Mouse (Mus musculus) MEL (cell line): Measurements from ENCODE around the gene Cyp2d10. TPM values are rescaled to one million over a fixed set of nuclear protein-coding genes. Genes with fewer than 3 reads are reported as not detected.

Experiments
- DNase-seq: peaks from one replicate; pipeline ENCODE4 v3.0.0; 2011; ENCODE audit warnings: low read depth, low spot score
- H3K27ac ChIP-seq: 2 replicates; pipeline ENCODE4 v1.5.1; 2012; ENCODE audit warnings: low read depth, mild to moderate bottlenecking, control low read depth, low read length, moderate library complexity; ENCODE audit not compliant: control insufficient read depth
- H3K27me3 ChIP-seq, 2 experiments: fragments of 150-350 bp in 1 of 2; sonication (generic) in 1 of 2; 2 replicates each; pipeline ENCODE4 v1.6.1; 2012; ENCODE audit warnings: low read length in 2 of 2, mild to moderate bottlenecking in 2 of 2, improper control_type of control experiment in 1 of 2, moderate library complexity in 1 of 2; ENCODE audit not compliant: insufficient read depth in 2 of 2, control insufficient read depth in 1 of 2
- H3K36me3 ChIP-seq, 2 experiments: 2 replicates each; pipeline ENCODE4 v1.6.1; 2012 to 2014; ENCODE audit warnings: low read length in 2 of 2, improper control_type of control experiment in 1 of 2, inconsistent platforms in 1 of 2, mild to moderate bottlenecking in 1 of 2; ENCODE audit not compliant: insufficient read depth in 2 of 2, control insufficient read depth in 1 of 2
- H3K4me1 ChIP-seq, 2 experiments: fragments of 150-350 bp in 1 of 2; sonication (generic) in 1 of 2; 2 replicates each; pipeline ENCODE4 v1.6.1; 2012; ENCODE audit warnings: low read length in 2 of 2, improper control_type of control experiment in 1 of 2, mild to moderate bottlenecking in 1 of 2; ENCODE audit not compliant: insufficient read depth in 2 of 2, control insufficient read depth in 1 of 2
- H3K4me3 ChIP-seq, 2 experiments: fragments of 150-350 bp in 1 of 2; sonication (generic) in 1 of 2; 2 replicates each; pipeline ENCODE4 v1.5.1; 2012; ENCODE audit warnings: low read depth in 2 of 2, low read length in 2 of 2, mild to moderate bottlenecking in 2 of 2, moderate library complexity in 2 of 2, control low read depth in 1 of 2, improper control_type of control experiment in 1 of 2; ENCODE audit not compliant: control insufficient read depth in 1 of 2, insufficient read depth in 1 of 2
- H3K79me2 ChIP-seq: 2 replicates; pipeline ENCODE4 v1.6.1; 2012; ENCODE audit warnings: mild to moderate bottlenecking, low read length, moderate library complexity; ENCODE audit not compliant: control insufficient read depth, poor library complexity, insufficient read depth
- H3K9ac ChIP-seq: 2 replicates; pipeline ENCODE4 v1.6.1; 2012; ENCODE audit warnings: low read depth, mild to moderate bottlenecking, control low read depth, low read length, moderate library complexity; ENCODE audit not compliant: control insufficient read depth, poor library complexity, severe bottlenecking
- H3K9me3 ChIP-seq: fragments of 150-350 bp; sonication (generic); replicated peaks from 2 replicates; pipeline ENCODE4 v1.6.1; 2012; ENCODE audit warnings: mild to moderate bottlenecking, low read length, improper control_type of control experiment, moderate library complexity; ENCODE audit not compliant: insufficient read depth
- CHD2 ChIP-seq: IDR thresholded peaks from 2 replicates; pipeline ENCODE4 v1.6.1; 2011; ENCODE audit warnings: low read length, improper control_type of control experiment
- E2F4 ChIP-seq: IDR thresholded peaks from 2 replicates; pipeline ENCODE4 v1.6.1; 2011; ENCODE audit warnings: low read depth, low read length, improper control_type of control experiment, borderline replicate concordance
- ELF1 ChIP-seq: IDR thresholded peaks from 2 replicates; pipeline ENCODE4 v1.6.1; 2014; ENCODE audit warnings: low read depth, mild to moderate bottlenecking, inconsistent platforms, low read length, improper control_type of control experiment, moderate library complexity
- EP300 ChIP-seq, 2 experiments: IDR thresholded peaks; 2 replicates each; pipeline ENCODE4 v1.6.1; 2011; ENCODE audit warnings: improper control_type of control experiment in 2 of 2, low read length in 2 of 2, low read depth in 1 of 2, mild to moderate bottlenecking in 1 of 2
- ETS1 ChIP-seq: IDR thresholded peaks from 2 replicates; pipeline ENCODE4 v1.6.1; 2012; ENCODE audit warnings: low read depth, mild to moderate bottlenecking, inconsistent platforms, low read length, improper control_type of control experiment, moderate library complexity
- GABPA ChIP-seq: IDR thresholded peaks from 2 replicates; pipeline ENCODE4 v1.6.1; 2012; ENCODE audit warnings: low read depth, mild to moderate bottlenecking, inconsistent platforms, low read length, improper control_type of control experiment, moderate library complexity
- GATA1 ChIP-seq: IDR thresholded peaks from 2 replicates; pipeline ENCODE4 v1.6.1; 2011; ENCODE audit warnings: low read depth, low read length, improper control_type of control experiment
- HCFC1 ChIP-seq: IDR thresholded peaks from 2 replicates; pipeline ENCODE4 v1.6.1; 2012; ENCODE audit warnings: low read depth, mild to moderate bottlenecking, inconsistent platforms, low read length, improper control_type of control experiment, moderate library complexity
- KAT2A ChIP-seq: conservative IDR thresholded peaks from 2 replicates; pipeline ENCODE4 v1.6.1; 2012; ENCODE audit warnings: low read depth, low read length, improper control_type of control experiment, inconsistent platforms
- MAFK ChIP-seq: IDR thresholded peaks from 2 replicates; pipeline ENCODE4 v1.6.1; 2011; ENCODE audit warnings: low read depth, mild to moderate bottlenecking, low read length, improper control_type of control experiment, borderline replicate concordance
- MAX ChIP-seq: IDR thresholded peaks from 2 replicates; pipeline ENCODE4 v1.6.1; 2011; ENCODE audit warnings: low read length, improper control_type of control experiment
- MEF2A ChIP-seq: IDR thresholded peaks from 2 replicates; pipeline ENCODE4 v1.6.1; 2014; ENCODE audit warnings: low read depth, mild to moderate bottlenecking, inconsistent platforms, low read length, improper control_type of control experiment; ENCODE audit not compliant: poor library complexity, insufficient replicate concordance, severe bottlenecking; ENCODE audit errors: extremely low read depth
- NELFE ChIP-seq: IDR thresholded peaks from 2 replicates; pipeline ENCODE4 v1.6.1; 2011; ENCODE audit warnings: low read depth, low read length, improper control_type of control experiment
- POLR2AphosphoS2 ChIP-seq: IDR thresholded peaks from 2 replicates; pipeline ENCODE4 v1.6.1; 2011; ENCODE audit warnings: low read length, improper control_type of control experiment
- RCOR1 ChIP-seq: IDR thresholded peaks from 2 replicates; pipeline ENCODE4 v1.6.1; 2012; ENCODE audit warnings: low read depth, mild to moderate bottlenecking, inconsistent platforms, low read length, improper control_type of control experiment
- SMC3 ChIP-seq: IDR thresholded peaks from 2 replicates; pipeline ENCODE4 v1.6.1; 2011; ENCODE audit warnings: low read depth, low read length, improper control_type of control experiment
- TAL1 ChIP-seq: IDR thresholded peaks from 2 replicates; pipeline ENCODE4 v1.6.1; 2012; ENCODE audit warnings: mild to moderate bottlenecking, inconsistent platforms, low read length, moderate library complexity, mixed read lengths
- ZC3H11A ChIP-seq: IDR thresholded peaks from 2 replicates; pipeline ENCODE4 v1.6.1; 2012; ENCODE audit warnings: low read depth, mild to moderate bottlenecking, inconsistent platforms, low read length, improper control_type of control experiment
- polyA plus RNA-seq, 2 experiments: library from polyadenylated mRNA; stranded (reverse) in 1 of 2; unstranded in 1 of 2; fragments of >175 nt in 1 of 2; fragments of >200 nt in 1 of 2; gene quantifications; 2 replicates each; pipeline versions ENCODE4 v1.2.1 to v1.2.4; 2012; ENCODE audit warnings: low replicate concordance in 2 of 2, low read depth in 1 of 2; ENCODE audit not compliant: insufficient read length in 2 of 2, insufficient read depth in 1 of 2, missing spikeins in 1 of 2
- total RNA-seq: library from RNA; depleted of rRNA; stranded (reverse); fragments of 300-350 nt; gene quantifications from 2 replicates; pipeline ENCODE4 v1.2.3, GENCODE M21; 2012

The Cyp2d10 gene
- total and polyA plus RNA-seq, 3 experiments: not detected

GRCm38 (mm10) chr15:82445196-82445595 lies 38.2 kb upstream of the Cyp2d10 start:
- TF ChIP-seq E2F4: no peak
- TF ChIP-seq KAT2A: no peak
- TF ChIP-seq POLR2AphosphoS2: no peak
- TF ChIP-seq CHD2: no peak
- TF ChIP-seq RCOR1: no peak
- TF ChIP-seq MAX: no peak
- TF ChIP-seq MAFK: no peak
- no peak for TF ChIP-seq GATA1
- TF ChIP-seq ETS1: no peak
- no peak for TF ChIP-seq TAL1
- no peak for TF ChIP-seq GABPA
- TF ChIP-seq SMC3: no peak
- H3K36me3 ChIP-seq: no peaks in the 10 kb centered on the region
- no peaks in the 10 kb centered on the region for H3K27me3 ChIP-seq
- H3K4me3 ChIP-seq: no peak overlapping the region
- no peak for DNase-seq
- no peaks in the 10 kb centered on the region for H3K79me2 ChIP-seq
- no peak overlapping the region for H3K9ac ChIP-seq
- no peaks in the 10 kb centered on the region for H3K9me3 ChIP-seq
- no peaks in the 10 kb centered on the region for H3K4me1 ChIP-seq
- no peak overlapping the region for H3K27ac ChIP-seq

- no peak overlapping the region for H3K27ac ChIP-seq
- H3K9me3 ChIP-seq: no peaks in the 10 kb centered on the region
- no peak for TF ChIP-seq MAX
- no peak for TF ChIP-seq EP300 (IDR thresholded peaks at IDR 0.05; ENCODE audit: low read depth in 1 of 2, low read length in 2 of 2)
- no peak for TF ChIP-seq E2F4
- no peak for TF ChIP-seq HCFC1
- TF ChIP-seq ELF1: no peak
- no peak for TF ChIP-seq MEF2A
- no peak for TF ChIP-seq RCOR1
- TF ChIP-seq ZC3H11A: no peak
- no peak for TF ChIP-seq MAFK
- no peak for TF ChIP-seq NELFE
- TF ChIP-seq, all 39 proteins: peak for 0
- no peaks in the 10 kb centered on the region for H3K36me3 ChIP-seq
- H3K4me3 ChIP-seq: no peak overlapping the region
- no peaks in the 10 kb centered on the region for H3K79me2 ChIP-seq
- H3K4me1 ChIP-seq: no peaks in the 10 kb centered on the region
- H3K27me3 ChIP-seq: no peaks in the 10 kb centered on the region
- DNase-seq: no peak
- H3K9ac ChIP-seq: no peak overlapping the region
These were observed 36.7 kb upstream of the Cyp2d10 start for GRCm38 (mm10) chr15:82443658-82444057.
